Mouse (Mus musculus): ENCODE results near the gene Rnf34.

GRCm38 (mm10) chr5:122823976-122824375 lies 25.9 kb upstream of the Rnf34 start:
- TF ChIP-seq POLR2A (IDR thresholded peaks at IDR 0.05; ENCODE audit: low read depth, low read length) (no peak), CTCF (IDR thresholded peaks at IDR 0.05; ENCODE audit: extremely low read depth, insufficient read length, insufficient replicate concordance, low read depth, low read length) (no peak)

Measured in small intestine, adult 2 months (tissue).